Mouse (Mus musculus): ENCODE results near the gene 2310034G01Rik. TPM values are rescaled to one million over a fixed set of nuclear protein-coding genes. Genes with fewer than 3 reads are reported as not detected.

2310034G01Rik gene
- polyA plus RNA-seq, 1 experiment from 2014 or later: 2.8 TPM

- no peak for DNase-seq (ENCODE audit: low spot score)
- Histone ChIP-seq H3K4me3 (replicated peaks; ENCODE audit: low read length) (peak overlapping the region; percentile 36; the same call in 1 of the 2 replicates), H3K9me3 (ENCODE audit: control insufficient read depth, low read length) (no peaks in the 10 kb centered on the region), H3K27ac (no peak overlapping the region), H3K4me2 (replicated peaks) (peak overlapping the region; percentile 78), H3K36me3 (replicated peaks; ENCODE audit: control insufficient read depth, insufficient read depth) (0 out of 2 replicates have a peak, but pooled peaks cover under 1% of the 10 kb centered on the region), H3K9ac (no peak overlapping the region), H3K27me3 (ENCODE audit: control insufficient read depth, insufficient read depth, low read length) (peaks cover 45% of the 10 kb centered on the region), H3K4me1 (replicated peaks; ENCODE audit: control insufficient read depth, insufficient read depth, low read length) (peaks cover 10% of the 10 kb centered on the region; the same call in 1 of the 2 replicates)
- no peak for ATAC-seq (ENCODE audit: low FRiP score)
- WGBS: 63% methylated on average over 5 of the region's 5 CpGs
Measured at GRCm38 (mm10) chr19:46306268-46306610, 43.9 kb downstream of the 2310034G01Rik start.

GRCm38 (mm10) chr19:46305432-46306267 is 44.5 kb downstream of the 2310034G01Rik start:
- Histone ChIP-seq H3K9ac (peak overlapping the region; percentile 29; the same call in 1 of the 2 replicates), H3K4me1 (replicated peaks; ENCODE audit: control insufficient read depth, insufficient read depth, low read length) (peaks cover 10% of the 10 kb centered on the region; the same call in 1 of the 2 replicates), H3K9me3 (ENCODE audit: control insufficient read depth, low read length) (no peaks in the 10 kb centered on the region), H3K27me3 (ENCODE audit: control insufficient read depth, insufficient read depth, low read length) (peaks cover 45% of the 10 kb centered on the region), H3K4me3 (replicated peaks; ENCODE audit: low read length) (peak overlapping the region; percentile 36), H3K27ac (no peak overlapping the region), H3K4me2 (replicated peaks) (peak overlapping the region; percentile 78), H3K36me3 (replicated peaks; ENCODE audit: control insufficient read depth, insufficient read depth) (no peaks in the 10 kb centered on the region)
- 2% methylated on average over 39 of the region's 43 CpGs for WGBS
- peak; percentile 25 for ATAC-seq (ENCODE audit: low FRiP score)
- DNase-seq (ENCODE audit: low spot score): peak; percentile 66

- no peaks in the 10 kb centered on the region for H3K9me3 ChIP-seq (ENCODE audit: control insufficient read depth, low read length)
- DNase-seq (ENCODE audit: low spot score) (no peak), ATAC-seq (ENCODE audit: low FRiP score) (peak; percentile 47; the same call in 1 of the 2 replicates)
- WGBS: under 1% methylated on average over 34 of the region's 34 CpGs
- H3K9ac ChIP-seq: peak overlapping the region; percentile 29; the same call in 1 of the 2 replicates
- no peaks in the 10 kb centered on the region for H3K36me3 ChIP-seq (replicated peaks; ENCODE audit: control insufficient read depth, insufficient read depth)
- peak overlapping the region; percentile 78 for H3K4me2 ChIP-seq (replicated peaks)
- no peak overlapping the region for H3K27ac ChIP-seq
- peaks cover 10% of the 10 kb centered on the region; the same call in 1 of the 2 replicates for H3K4me1 ChIP-seq (replicated peaks; ENCODE audit: control insufficient read depth, insufficient read depth, low read length)
- peaks cover 45% of the 10 kb centered on the region for H3K27me3 ChIP-seq (ENCODE audit: control insufficient read depth, insufficient read depth, low read length)
- H3K4me3 ChIP-seq (replicated peaks; ENCODE audit: low read length): peak overlapping the region; percentile 36
Measured at GRCm38 (mm10) chr19:46304908-46305333, 45.2 kb downstream of the 2310034G01Rik start.

DNA sequence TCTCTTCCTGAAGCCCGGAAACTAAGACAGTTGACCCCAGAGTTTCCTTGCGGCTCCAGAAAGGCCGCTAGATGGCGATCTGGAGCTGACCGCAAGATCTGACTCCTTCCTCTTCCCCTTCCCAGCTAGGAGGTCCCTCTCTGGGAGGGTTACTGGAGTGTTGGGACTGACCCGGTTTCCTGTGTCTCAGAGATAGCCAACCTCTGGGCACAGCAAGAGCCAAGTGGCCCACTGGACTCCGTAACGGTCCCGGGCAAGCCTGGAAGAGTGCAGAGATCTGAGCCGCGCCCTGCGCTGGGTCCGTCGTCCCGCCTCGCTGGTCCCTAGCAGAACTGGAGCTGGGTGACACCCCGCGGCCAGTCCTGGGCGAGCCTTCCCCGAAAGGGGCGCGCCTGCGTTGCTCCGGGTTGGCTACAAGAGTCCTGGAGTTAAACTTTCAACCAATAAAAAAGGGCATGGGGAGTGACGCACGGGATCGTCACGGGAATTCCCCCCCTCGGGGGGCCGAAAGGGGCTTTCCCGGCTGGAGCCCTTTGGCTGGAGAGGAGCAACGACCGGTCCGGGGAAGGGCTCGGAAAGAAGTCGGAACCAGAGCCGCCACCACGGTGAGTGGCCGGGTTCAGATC is 45.8 kb downstream of the 2310034G01Rik start, which contains the start of gene Nfkb2:
TSS of gene Nfkb2 (plus strand) at position 105 of the 626 bp plus-strand sequence.
- Histone ChIP-seq H3K27me3 (ENCODE audit: control insufficient read depth, insufficient read depth, low read length) (peaks cover 45% of the 10 kb centered on the region), H3K9ac (peak within 1 kb of the TSS; percentile 29; the same call in 1 of the 2 replicates), H3K9me3 (ENCODE audit: control insufficient read depth, low read length) (no peaks in the 10 kb centered on the region), H3K27ac (no peak within 1 kb of the TSS), H3K36me3 (replicated peaks; ENCODE audit: control insufficient read depth, insufficient read depth) (no peaks in the 10 kb centered on the region), H3K4me3 (replicated peaks; ENCODE audit: low read length) (peak within 1 kb of the TSS; percentile 36), H3K4me2 (replicated peaks) (peak within 1 kb of the TSS; percentile 78), H3K4me1 (replicated peaks; ENCODE audit: control insufficient read depth, insufficient read depth, low read length) (peaks cover 10% of the 10 kb centered on the region; the same call in 1 of the 2 replicates)
- under 1% methylated on average over 39 of the region's 39 CpGs for WGBS
- DNase-seq (ENCODE audit: low spot score): peak; percentile 87
- peak; percentile 78 for ATAC-seq (ENCODE audit: low FRiP score)

- Histone ChIP-seq H3K27ac (no peak overlapping the region), H3K9me3 (ENCODE audit: control insufficient read depth, low read length) (no peaks in the 10 kb centered on the region), H3K27me3 (ENCODE audit: control insufficient read depth, insufficient read depth, low read length) (peaks cover 42% of the 10 kb centered on the region), H3K4me2 (replicated peaks) (peak overlapping the region; percentile 78), H3K9ac (no peak overlapping the region), H3K4me1 (replicated peaks; ENCODE audit: control insufficient read depth, insufficient read depth, low read length) (peaks cover 10% of the 10 kb centered on the region; the same call in 1 of the 2 replicates), H3K4me3 (replicated peaks; ENCODE audit: low read length) (peak overlapping the region; percentile 36), H3K36me3 (replicated peaks; ENCODE audit: control insufficient read depth, insufficient read depth) (no peaks in the 10 kb centered on the region)
- ATAC-seq (ENCODE audit: low FRiP score) (no peak), DNase-seq (ENCODE audit: low spot score) (no peak)
- WGBS: 56% methylated on average over 18 of the region's 18 CpGs
Measured at GRCm38 (mm10) chr19:46303251-46304215, 46.6 kb downstream of the 2310034G01Rik start.

DNA sequence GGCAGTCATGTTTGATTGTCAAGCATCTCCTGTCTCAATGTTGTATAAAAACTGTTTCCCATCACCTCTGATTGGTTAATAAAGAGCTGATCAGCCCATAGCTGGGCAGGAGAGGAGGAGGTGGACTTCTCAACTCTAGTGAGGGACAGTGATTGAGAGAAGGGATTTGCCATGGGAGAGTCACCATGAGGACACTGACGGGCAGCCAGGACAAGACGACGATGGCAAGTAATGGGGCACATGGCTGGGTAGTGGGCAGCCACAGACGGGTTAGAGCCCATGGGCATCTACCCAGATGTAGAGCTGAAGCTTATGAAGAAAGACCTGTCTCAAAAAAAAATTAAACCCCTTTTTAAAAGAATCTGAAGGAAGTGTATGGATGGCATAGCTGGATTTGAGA is 47.6 kb downstream of the 2310034G01Rik start:
- Histone ChIP-seq H3K27me3 (ENCODE audit: control insufficient read depth, insufficient read depth, low read length) (peaks cover 32% of the 10 kb centered on the region), H3K36me3 (replicated peaks; ENCODE audit: control insufficient read depth, insufficient read depth) (no peaks in the 10 kb centered on the region), H3K9ac (no peak overlapping the region), H3K27ac (no peak overlapping the region), H3K4me2 (replicated peaks) (no peak overlapping the region), H3K9me3 (ENCODE audit: control insufficient read depth, low read length) (no peaks in the 10 kb centered on the region), H3K4me3 (replicated peaks; ENCODE audit: low read length) (no peak overlapping the region), H3K4me1 (replicated peaks; ENCODE audit: control insufficient read depth, insufficient read depth, low read length) (peaks cover 10% of the 10 kb centered on the region; the same call in 1 of the 2 replicates)
- ATAC-seq (ENCODE audit: low FRiP score) (no peak), DNase-seq (ENCODE audit: low spot score) (no peak)
- 86% methylated on average over 4 of the region's 4 CpGs for WGBS

- DNase-seq (ENCODE audit: low spot score) (no peak), ATAC-seq (ENCODE audit: low FRiP score) (no peak)
- no peak overlapping the region for H3K4me2 ChIP-seq (replicated peaks)
- H3K4me3 ChIP-seq (replicated peaks; ENCODE audit: low read length): no peak overlapping the region
- no peaks in the 10 kb centered on the region for H3K36me3 ChIP-seq (replicated peaks; ENCODE audit: control insufficient read depth, insufficient read depth)
- peaks cover 13% of the 10 kb centered on the region for H3K27me3 ChIP-seq (ENCODE audit: control insufficient read depth, insufficient read depth, low read length)
- peaks cover 10% of the 10 kb centered on the region; the same call in 1 of the 2 replicates for H3K4me1 ChIP-seq (replicated peaks; ENCODE audit: control insufficient read depth, insufficient read depth, low read length)
- WGBS: 41% methylated on average over 8 of the region's 8 CpGs
- no peak overlapping the region for H3K9ac ChIP-seq
- no peaks in the 10 kb centered on the region for H3K9me3 ChIP-seq (ENCODE audit: control insufficient read depth, low read length)
- no peak overlapping the region for H3K27ac ChIP-seq
Measured at GRCm38 (mm10) chr19:46300294-46301045, 49.6 kb downstream of the 2310034G01Rik start.

All from hindbrain, embryonic 14.5 days (tissue).